9 mouse cellular contexts compared by ENCODE assay signal in the genomic region with DNA sequence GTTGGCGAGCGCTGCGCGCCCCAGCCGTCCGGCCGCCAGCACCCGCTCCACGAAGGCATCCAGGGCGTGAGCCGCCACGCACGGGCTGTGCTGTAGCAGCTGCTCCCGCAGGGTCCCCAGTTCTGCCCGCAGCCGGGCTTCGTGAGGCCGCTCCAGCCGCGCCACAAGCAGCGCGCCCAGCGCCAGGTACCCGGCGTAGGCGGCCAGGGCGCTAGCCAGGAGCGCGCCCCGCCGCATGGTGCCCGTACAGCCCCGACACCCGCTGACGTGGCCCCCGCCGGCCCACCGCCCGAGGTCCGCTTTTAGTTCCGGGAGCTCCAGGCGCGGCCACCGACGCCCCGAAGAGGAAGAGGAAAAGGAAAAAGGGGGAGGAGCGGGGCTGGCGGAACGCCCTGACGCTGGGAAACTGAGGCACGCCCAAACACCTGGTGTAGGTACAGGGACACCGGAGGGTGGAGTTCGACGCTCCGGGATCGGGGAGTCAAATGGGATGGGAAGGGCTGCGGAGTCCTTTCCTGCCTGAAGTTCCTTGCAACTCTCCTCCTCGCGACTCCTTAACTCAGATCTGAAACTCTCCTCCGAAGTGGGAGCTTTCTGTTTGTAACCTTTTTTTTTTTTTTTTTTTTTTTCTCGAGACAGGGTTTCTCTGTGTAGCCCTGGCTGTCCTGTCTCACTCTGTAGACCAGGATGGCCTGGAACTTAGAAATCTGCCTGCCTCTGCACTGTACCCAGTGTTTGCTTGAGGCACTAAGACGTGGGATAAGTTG. TPM values are rescaled to one million over a fixed set of nuclear protein-coding genes. Genes with fewer than 3 reads are reported as not detected.
DNase-seq lines count a peak whose midpoint lies in the region; ATAC-seq lines count a peak whose summit lies in the region.
"Had no signal": no experiment of that assay in that cellular context is flagged by ENCODE, and none has a peak within 500 bp of the region (broad histone marks: within the 10 kb centered on the region; RNA-seq: fewer than 3 reads in every experiment).

A gene (minus strand): TSS at position 269 of the 767 bp plus-strand sequence.

- peak within 1 kb of the TSS; percentile 97 for H3K4me2 ChIP-seq in kidney, embryonic 14.5 days (replicated peaks; ENCODE audit: low read depth, low read length)
- H3K4me2 ChIP-seq in hindbrain, embryonic 16.5 days (ENCODE audit: low read length), result peak within 1 kb of the TSS; percentile 93
- peak within 1 kb of the TSS; percentile 65 for H3K4me2 ChIP-seq in liver, embryonic 15.5 days
- peak within 1 kb of the TSS; percentile 86 for H3K4me2 ChIP-seq in neural tube, embryonic 13.5 days

- DNase-seq in kidney, adult 8-10 months, result no peak
- DNase-seq in adrenal gland, adult 2 months, result peak; percentile 52
- DNase-seq in gastrocnemius, postnatal 25 days, result peak; percentile 43
- DNase-seq in c-Kit-positive CD71-positive TER-119-positive erythroid progenitor cells, embryonic 14.5 days (ENCODE audit: low spot score), result no peak

- 0 out of 2 replicates have a peak, but pooled peaks cover 9% of the 10 kb centered on the region for H3K4me1 ChIP-seq in kidney, embryonic 14.5 days (ENCODE audit: control insufficient read depth, insufficient read depth, low read length)
- peaks cover 7% of the 10 kb centered on the region for H3K4me1 ChIP-seq in hindbrain, embryonic 16.5 days (ENCODE audit: control insufficient read depth, insufficient read depth, low read depth, low read length)
- H3K4me1 ChIP-seq in liver, embryonic 15.5 days (replicated peaks), result peaks cover 12% of the 10 kb centered on the region
- H3K4me1 ChIP-seq in neural tube, embryonic 13.5 days (replicated peaks), result peaks cover 10% of the 10 kb centered on the region

- no peak within 1 kb of the TSS for H3K27ac ChIP-seq in kidney, embryonic 14.5 days (ENCODE audit: low read depth, low read length)
- no peak within 1 kb of the TSS for H3K27ac ChIP-seq in hindbrain, embryonic 16.5 days (ENCODE audit: low read depth, low read length)
- H3K27ac ChIP-seq in liver, embryonic 15.5 days (replicated peaks), result peak within 1 kb of the TSS; percentile 41; the same call in 1 of the 2 replicates
- H3K27ac ChIP-seq in neural tube, embryonic 13.5 days (replicated peaks), result no peak within 1 kb of the TSS

- WGBS in kidney, embryonic 14.5 days, result 1% methylated on average over 58 of the region's 62 CpGs
- 2% methylated on average over 51 of the region's 62 CpGs for WGBS in hindbrain, embryonic 16.5 days
- WGBS in liver, embryonic 15.5 days (ENCODE audit: insufficient replicate concordance), result 1% methylated on average over 62 of the region's 62 CpGs
- WGBS in neural tube, embryonic 13.5 days, result 1% methylated on average over 60 of the region's 62 CpGs

- H3K9me3 ChIP-seq in kidney, embryonic 14.5 days (ENCODE audit: control insufficient read depth, low read length), result no peaks in the 10 kb centered on the region
- H3K9me3 ChIP-seq in hindbrain, embryonic 16.5 days (ENCODE audit: control insufficient read depth, low read length), result no peaks in the 10 kb centered on the region
- no peaks in the 10 kb centered on the region for H3K9me3 ChIP-seq in liver, embryonic 15.5 days (replicated peaks)
- no peaks in the 10 kb centered on the region for H3K9me3 ChIP-seq in neural tube, embryonic 13.5 days

- H3K27me3 ChIP-seq in kidney, embryonic 14.5 days (ENCODE audit: control insufficient read depth, insufficient read depth, low read length), result peaks cover 19% of the 10 kb centered on the region
- peaks cover 15% of the 10 kb centered on the region for H3K27me3 ChIP-seq in hindbrain, embryonic 16.5 days (replicated peaks; ENCODE audit: control insufficient read depth, insufficient read depth, low read length)
- H3K27me3 ChIP-seq in liver, embryonic 15.5 days, result peaks cover 50% of the 10 kb centered on the region
- H3K27me3 ChIP-seq in neural tube, embryonic 13.5 days, result peaks cover 47% of the 10 kb centered on the region

- ATAC-seq in kidney, embryonic 14.5 days (ENCODE audit: low FRiP score, low TSS enrichment), result peak; percentile 30; the same call in 1 of the 2 replicates
- peak; percentile 44; the same call in 1 of the 2 replicates for ATAC-seq in hindbrain, embryonic 16.5 days
- ATAC-seq in liver, embryonic 15.5 days (ENCODE audit: insufficient read depth), result no peak
- no peak for ATAC-seq in neural tube, embryonic 13.5 days (ENCODE audit: low read depth)
- ATAC-seq: Patski had no signal

- H3K36me3 ChIP-seq in kidney, embryonic 14.5 days (ENCODE audit: control insufficient read depth, insufficient read depth, low read length), result no peaks in the 10 kb centered on the region
- H3K36me3 ChIP-seq in hindbrain, embryonic 16.5 days (ENCODE audit: control insufficient read depth, insufficient read depth, low read length), result no peaks in the 10 kb centered on the region
- H3K36me3 ChIP-seq in liver, embryonic 15.5 days (replicated peaks), result no peaks in the 10 kb centered on the region
- H3K36me3 ChIP-seq in neural tube, embryonic 13.5 days, result no peaks in the 10 kb centered on the region

- H3K9ac ChIP-seq in kidney, embryonic 14.5 days (ENCODE audit: low read depth, low read length), result peak within 1 kb of the TSS; percentile 66
- H3K9ac ChIP-seq in hindbrain, embryonic 16.5 days (ENCODE audit: low read depth, low read length), result peak within 1 kb of the TSS; percentile 65
- peak within 1 kb of the TSS; percentile 37 for H3K9ac ChIP-seq in liver, embryonic 15.5 days
- peak within 1 kb of the TSS; percentile 66 for H3K9ac ChIP-seq in neural tube, embryonic 13.5 days

- peak within 1 kb of the TSS; percentile 58 for H3K4me3 ChIP-seq in kidney, embryonic 14.5 days (ENCODE audit: low read length)
- peak within 1 kb of the TSS; percentile 52 for H3K4me3 ChIP-seq in hindbrain, embryonic 16.5 days (ENCODE audit: low read length)
- peak within 1 kb of the TSS; percentile 56 for H3K4me3 ChIP-seq in liver, embryonic 15.5 days (replicated peaks)
- H3K4me3 ChIP-seq in neural tube, embryonic 13.5 days, result peak within 1 kb of the TSS; percentile 48

RNA-seq across cellular contexts. Expression of the gene that starts here (rescaled TPM):
- polyA plus RNA-seq in kidney, embryonic 14.5 days (2014; fragmentation: Nextera tagmentation; extraction: Ambion mirVana), result 0.62 and 1.0 TPM in 2 replicates
- 1 to 10 TPM; 1.5 to 1.7 TPM for total RNA-seq in adrenal gland, adult 2 months (2021)
- 12.2 and 13.5 TPM in 2 replicates for polyA plus RNA-seq in adrenal gland, adult 2 months (2012; rRNA removed)
- total RNA-seq in gastrocnemius, postnatal 25 days (2021), result 1 to 10 TPM; 1.2 to 1.5 TPM
- polyA plus RNA-seq in hindbrain, embryonic 16.5 days (2015; fragmentation: Nextera tagmentation; extraction: Ambion mirVana), result 1.0 and 1.4 TPM in 2 replicates
- polyA plus RNA-seq in liver, embryonic 15.5 days (2015; fragmentation: Nextera tagmentation; extraction: Ambion mirVana), result 1.2 and 1.8 TPM in 2 replicates
- 0.43 and 0.68 TPM in 2 replicates for polyA plus RNA-seq in neural tube, embryonic 13.5 days (2015; fragmentation: Nextera tagmentation; extraction: Ambion mirVana)
- polyA plus RNA-seq: Patski had no signal

Comparison
In these comparisons a context has a peak if more than half of its experiments do, and no peak if none do; other contexts are left out.
1. ATAC-seq: peak in kidney, embryonic 14.5 days (single experiment) and hindbrain, embryonic 16.5 days (single experiment); none in liver, embryonic 15.5 days (single experiment) and neural tube, embryonic 13.5 days (single experiment).
2. DNase-seq: peak in adrenal gland, adult 2 months (single experiment) and gastrocnemius, postnatal 25 days (single experiment); none in kidney, adult 8-10 months (0 of 2) and c-Kit-positive CD71-positive TER-119-positive erythroid progenitor cells, embryonic 14.5 days (single experiment).
3. Peak in every context shown above with its lines, with median percentiles within 50 percentile points of each other: H3K4me2 ChIP-seq, H3K4me3 ChIP-seq and H3K9ac ChIP-seq.